Mouse (Mus musculus): ENCODE results near the gene Atp2a2.

The Atp2a2 gene

GRCm38 (mm10) chr5:122409692-122410645 is 92.1 kb downstream of the Atp2a2 start:
- no peak for DNase-seq (ENCODE audit: low spot score)

DNA sequence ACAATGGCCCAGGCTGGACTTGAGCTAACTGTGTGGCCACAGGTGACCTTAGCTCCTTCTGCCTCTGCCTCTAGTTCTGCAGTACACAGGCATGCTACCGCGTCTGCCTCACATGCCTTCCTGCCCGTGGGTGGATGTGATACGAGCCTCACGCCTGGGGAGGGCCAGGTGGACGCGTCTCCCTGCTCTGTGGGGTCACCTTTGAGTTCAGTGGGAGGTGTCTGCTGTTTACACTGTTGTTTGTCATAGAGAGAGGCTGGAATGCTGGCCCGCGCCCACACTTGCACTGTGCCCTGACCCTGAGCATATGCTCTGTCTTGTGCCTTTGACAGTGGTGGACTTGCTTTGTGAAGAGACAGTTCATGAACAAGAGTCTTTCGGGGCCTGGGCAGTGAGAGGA is 96.5 kb downstream of the Atp2a2 start:
- no peak for DNase-seq (ENCODE audit: low spot score)

Data from ovary, postnatal 10 days (tissue).